Mouse (Mus musculus) monocyte, adult 5-6 weeks (primary cell): ENCODE measurements around the gene Rab9. TPM values are rescaled to one million over a fixed set of nuclear protein-coding genes. Genes with fewer than 3 reads are reported as not detected.
A peak's percentile ranks its signal among the peaks of the same experiment; 100 is the strongest.
"Not testable (repeated sequence)": the region's sequence is repeated elsewhere in the genome, so short reads cannot be mapped to it uniquely, and the experiment has no call there.

ENCODE experiments used
- ATAC-seq: fragments of 153-309, 156-312 bp; replicated peaks from 2 replicates; pipeline ENCODE4 v1.8.0; 2017; ENCODE audit warnings: mild to moderate bottlenecking; ENCODE audit not compliant: low TSS enrichment, insufficient number of reproducible peaks, severe bottlenecking, poor library complexity, low FRiP score
- total RNA-seq: library from RNA; stranded (forward); fragments of 200-1000, 200-491, 200-594 nt; gene quantifications from 3 replicates; pipeline ENCODE4 v1.2.3, GENCODE M21; 2017

The Rab9 gene
- total RNA-seq = 49.2 to 66.6 TPM (median 56.3 TPM) in 3 replicates

- ATAC-seq = peak; percentile 97
Measured at GRCm38 (mm10) chrX:166479365-166479983, at the start of gene Rab9. Gene Rab9, minus strand, starts transcription at chrX:166479867.

- ATAC-seq = no peak
Measured at GRCm38 (mm10) chrX:166528126-166528525, 48.5 kb upstream of the Rab9 start.

- no peak for ATAC-seq
Measured at GRCm38 (mm10) chrX:166525637-166526315, 46.1 kb upstream of the Rab9 start.

DNA sequence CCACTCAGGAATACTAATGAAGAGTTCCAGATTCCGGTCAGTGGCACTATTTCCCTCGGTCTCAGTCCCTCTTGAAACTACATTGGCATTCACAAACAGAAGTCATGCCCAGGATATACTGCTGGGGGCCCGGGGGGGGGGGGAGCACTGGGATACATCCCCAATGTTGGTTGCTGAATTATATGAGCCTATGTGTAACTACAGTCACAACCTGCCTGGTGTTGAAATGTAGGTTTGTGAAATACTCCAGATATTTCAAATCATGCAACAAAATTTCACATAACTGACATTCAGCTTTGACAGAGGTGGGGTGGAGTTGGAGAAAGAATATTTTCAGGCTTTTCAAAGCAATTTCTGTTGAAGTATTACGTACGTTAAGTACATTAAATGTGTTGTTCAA lies 41.1 kb upstream of the Rab9 start:
- no peak for ATAC-seq

DNA sequence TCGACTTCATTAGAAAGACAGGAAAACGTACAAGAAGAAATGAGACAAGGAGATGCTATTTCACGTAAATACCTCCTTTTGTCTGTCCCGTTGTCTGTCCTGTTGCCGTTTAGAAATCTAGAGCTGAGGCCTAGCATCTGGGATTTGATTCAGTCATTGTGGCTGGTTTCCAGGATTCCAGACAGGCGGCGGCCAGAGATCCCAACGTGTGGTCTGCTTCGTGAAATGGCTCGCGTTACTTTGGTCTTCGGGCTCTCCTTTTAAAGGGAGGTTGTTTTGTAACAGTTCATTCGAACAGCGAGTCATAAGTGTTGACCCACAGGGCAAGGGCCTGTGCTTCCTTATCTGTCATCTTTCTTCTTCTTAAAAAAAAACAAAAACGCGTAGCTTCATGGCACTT lies 38.7 kb upstream of the Rab9 start, which contains the start of gene Tceanc:
Tceanc (minus strand) TSS at position 223 of the 400 bp plus-strand sequence.
- ATAC-seq = no peak

GRCm38 (mm10) chrX:166516631-166517030 lies 37.0 kb upstream of the Rab9 start:
- no peak for ATAC-seq

DNA sequence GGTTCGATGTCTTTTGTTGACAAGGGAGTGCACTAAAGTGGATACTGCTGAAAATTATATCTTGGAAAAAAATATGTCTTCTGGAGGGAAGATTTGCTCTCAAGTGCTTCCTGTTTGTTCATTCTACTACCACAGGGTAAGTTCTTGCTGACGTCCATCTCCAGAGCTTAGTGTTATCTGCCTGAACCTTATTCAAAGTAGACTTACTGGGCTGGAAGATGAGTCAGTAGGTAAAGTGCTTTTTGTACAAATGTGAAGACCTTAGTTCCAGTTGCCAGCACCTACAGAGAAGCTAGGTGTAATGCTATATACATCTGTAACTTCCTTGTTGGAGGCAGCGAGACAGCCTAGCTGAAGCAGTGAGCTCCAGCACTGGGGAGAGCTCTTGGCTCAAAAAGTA lies 36.3 kb upstream of the Rab9 start:
- ATAC-seq = no peak

DNA sequence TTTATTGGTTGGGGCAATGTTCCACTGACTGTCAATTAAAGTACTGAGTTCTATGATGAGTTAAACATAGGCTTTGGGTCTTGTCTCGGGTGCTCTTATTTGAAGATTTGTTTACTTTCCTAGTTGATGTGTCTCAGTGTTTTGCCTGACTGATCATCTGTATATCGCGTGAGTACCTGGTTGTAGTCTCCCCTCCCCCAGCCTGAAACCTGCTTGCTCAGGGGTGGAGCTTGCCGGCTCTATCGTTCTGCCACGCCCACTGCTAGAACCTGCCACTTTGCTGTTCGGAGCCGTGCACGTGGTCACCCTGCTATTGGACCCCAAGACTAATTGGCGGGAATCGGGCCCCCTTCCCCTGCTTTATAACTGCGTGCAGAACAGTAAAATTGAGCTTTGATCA lies 34.4 kb upstream of the Rab9 start:
- not testable (repeated sequence) for ATAC-seq

DNA sequence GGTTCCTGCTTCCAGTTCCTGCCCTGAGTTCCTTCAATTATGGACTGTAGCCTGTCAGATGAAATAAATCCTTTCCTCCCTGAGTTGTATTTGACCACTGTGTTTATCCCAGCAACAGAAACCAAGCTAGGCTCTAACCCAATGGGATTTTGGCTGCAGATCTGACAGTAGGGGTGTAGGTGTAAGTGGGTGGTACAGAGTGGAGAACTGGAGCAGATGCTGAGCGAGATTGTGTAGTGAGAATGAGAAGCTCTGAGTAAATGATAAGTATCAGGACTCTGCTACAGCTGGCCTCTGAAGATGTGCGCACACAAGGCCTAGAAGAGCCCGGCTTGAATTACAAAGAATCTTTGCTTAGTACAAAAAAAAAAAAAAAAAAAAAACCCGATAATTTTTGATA lies 32.4 kb upstream of the Rab9 start:
- ATAC-seq = no peak

DNA sequence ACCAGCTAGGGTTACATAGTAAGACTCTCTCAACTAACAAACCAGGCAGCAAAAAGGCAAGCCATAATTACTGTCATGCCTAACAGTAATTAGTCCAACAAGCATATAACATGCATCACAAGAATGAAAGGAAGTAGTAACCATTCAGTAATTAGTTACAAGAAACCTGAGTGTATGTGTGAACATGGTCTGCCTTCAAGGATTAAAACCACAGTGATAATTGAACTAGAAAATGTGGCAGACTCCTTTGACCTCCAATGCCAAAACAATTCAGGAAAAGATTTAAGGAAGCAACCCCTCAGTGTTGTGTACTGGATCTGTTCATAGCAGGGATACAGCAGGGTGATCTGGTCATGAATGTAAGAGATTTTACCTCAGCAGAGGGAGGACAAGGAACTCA lies 31.4 kb upstream of the Rab9 start:
- ATAC-seq = no peak

DNA sequence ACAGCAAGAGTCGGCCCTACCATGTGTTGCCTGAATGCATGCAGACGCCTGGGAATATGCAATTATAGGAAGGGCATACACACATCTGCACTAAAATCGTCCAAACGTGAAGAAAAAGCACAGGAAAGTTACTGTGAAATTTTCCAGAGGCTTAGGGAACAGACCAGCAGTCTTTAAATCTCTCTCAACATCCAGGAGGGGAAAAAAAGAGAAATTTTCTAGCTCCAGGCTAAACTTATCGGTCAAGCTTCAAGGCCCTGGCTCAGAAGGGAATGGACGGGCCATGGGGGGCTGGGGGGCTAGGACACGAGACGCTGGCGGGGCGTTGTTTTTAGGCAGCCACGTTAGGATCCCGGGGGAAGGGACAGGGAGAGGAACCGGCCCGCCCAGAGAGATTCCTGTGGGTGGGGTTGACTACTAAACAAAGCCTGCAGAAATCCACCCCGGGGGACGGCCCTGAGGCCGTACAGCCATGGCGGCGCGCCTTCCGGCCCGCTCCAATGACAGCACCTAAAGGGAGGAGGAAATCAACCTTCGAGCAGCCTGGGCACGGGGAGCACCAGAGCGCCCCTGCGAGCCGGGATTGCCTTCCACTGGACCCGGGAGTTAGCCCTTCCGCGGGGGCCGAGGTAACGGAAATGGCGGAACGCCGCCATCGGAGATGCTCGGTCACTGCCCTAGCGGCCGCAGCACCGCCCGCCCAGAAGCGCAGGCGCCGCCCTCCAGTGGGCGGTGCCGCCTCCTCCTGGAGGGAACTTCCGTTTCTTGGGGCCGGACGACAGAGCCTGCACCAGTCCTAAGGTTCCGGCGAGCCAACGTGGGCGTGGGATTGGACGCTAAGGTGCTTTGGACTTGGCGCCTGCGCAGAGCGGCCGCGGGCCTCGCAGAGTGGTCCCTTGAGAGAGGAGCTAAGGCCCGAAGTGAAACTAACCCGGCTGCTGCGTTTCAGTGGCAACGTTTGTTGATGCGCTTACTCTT lies 30.4 kb upstream of the Rab9 start:
- peak; percentile 97 for ATAC-seq

- no peak for ATAC-seq
Measured at GRCm38 (mm10) chrX:166504421-166504820, 24.8 kb upstream of the Rab9 start.

GRCm38 (mm10) chrX:166499496-166500190 lies 20.0 kb upstream of the Rab9 start:
- no peak for ATAC-seq

GRCm38 (mm10) chrX:166497771-166498170 lies 18.1 kb upstream of the Rab9 start:
- ATAC-seq = no peak

- no peak for ATAC-seq
Measured at GRCm38 (mm10) chrX:166495052-166495451, 15.4 kb upstream of the Rab9 start.

DNA sequence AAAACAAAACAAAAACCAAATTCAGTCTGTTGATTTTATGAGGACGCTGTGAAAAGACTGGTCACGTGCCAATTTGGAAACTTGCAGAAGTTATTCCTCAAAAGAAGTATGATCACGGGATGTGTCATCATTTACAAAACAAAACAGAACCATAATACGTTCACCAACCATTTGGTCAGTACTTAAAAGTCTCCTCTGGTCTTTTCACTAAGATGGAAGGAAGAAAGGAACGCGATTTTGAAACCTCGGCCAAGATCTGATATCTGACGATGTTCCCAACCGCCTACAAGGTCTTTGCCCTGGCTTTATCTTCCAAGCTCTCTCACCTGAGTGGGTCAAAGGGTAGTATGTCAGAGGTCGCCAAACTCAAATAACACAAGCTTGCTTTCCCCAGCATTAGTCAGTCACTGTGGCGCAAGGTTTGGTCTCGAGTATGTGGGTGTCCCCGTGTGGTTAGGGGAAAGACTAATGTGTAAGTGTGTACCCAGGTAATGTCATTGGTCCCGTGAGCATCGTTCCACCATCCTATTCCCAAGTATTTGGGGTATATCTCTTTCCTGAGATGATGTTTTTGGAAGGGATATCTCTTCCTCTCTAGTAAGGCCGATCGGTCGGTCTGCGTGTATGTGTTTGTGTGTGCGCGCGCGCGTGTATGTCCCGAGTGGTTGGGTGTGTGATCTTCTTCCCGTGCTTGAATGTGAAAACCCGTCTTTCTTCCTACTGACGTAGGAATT lies 869 bp downstream of the Rab9 start:
- peak; percentile 23 for ATAC-seq

- ATAC-seq = no peak
Measured at GRCm38 (mm10) chrX:166477393-166477792, 2.3 kb downstream of the Rab9 start.

- ATAC-seq = no peak
Measured at GRCm38 (mm10) chrX:166472612-166473011, 7.1 kb downstream of the Rab9 start.
